Mouse (Mus musculus): Measurements from ENCODE around the gene Bcan. TPM values are rescaled to one million over a fixed set of nuclear protein-coding genes. Genes with fewer than 3 reads are reported as not detected.

Bcan gene
- polyA plus RNA-seq, 1 experiment: 0.23 TPM

DNA sequence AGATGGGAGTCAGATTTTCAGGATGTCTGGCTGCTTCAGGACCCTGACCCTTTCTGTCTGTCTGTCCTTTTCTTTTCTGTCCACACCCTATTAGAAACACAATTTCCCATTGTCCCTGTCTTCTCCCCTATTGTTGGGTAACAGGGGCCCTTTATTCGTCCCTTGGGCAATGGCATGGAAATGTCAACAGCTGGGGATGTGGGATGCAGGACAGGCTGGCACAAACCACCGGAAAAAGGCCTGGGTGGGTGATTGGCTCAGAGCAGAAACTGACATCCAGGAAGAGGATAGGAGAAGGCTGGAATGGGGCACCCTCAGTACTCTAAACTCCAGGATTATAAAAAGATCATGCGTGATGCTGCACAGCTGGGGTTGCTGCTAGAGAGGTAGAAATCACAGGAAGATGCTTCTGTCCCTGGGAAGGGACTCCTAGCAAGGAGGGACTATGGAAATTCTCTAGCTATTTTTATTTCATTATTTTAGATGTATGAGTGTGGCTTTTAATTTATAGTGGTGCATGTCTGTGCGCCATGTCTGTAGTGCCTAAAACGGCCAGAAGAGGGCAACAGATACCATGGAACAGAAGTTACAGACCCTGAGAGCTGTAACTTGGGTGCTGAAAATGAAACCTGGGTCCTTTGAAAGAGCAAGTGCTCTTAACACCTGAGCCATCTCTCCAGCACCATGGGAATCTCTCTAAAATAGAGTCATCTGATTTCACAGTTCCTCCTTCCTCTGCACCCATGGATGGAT is 27.6 kb upstream of the Bcan start, which contains the start of gene Hapln2:
TSS of gene Hapln2 (minus strand) at position 150 of the 753 bp plus-strand sequence.
- H3K27me3 ChIP-seq (ENCODE audit: control insufficient read depth, insufficient read depth, low read length): no peaks in the 10 kb centered on the region

DNA sequence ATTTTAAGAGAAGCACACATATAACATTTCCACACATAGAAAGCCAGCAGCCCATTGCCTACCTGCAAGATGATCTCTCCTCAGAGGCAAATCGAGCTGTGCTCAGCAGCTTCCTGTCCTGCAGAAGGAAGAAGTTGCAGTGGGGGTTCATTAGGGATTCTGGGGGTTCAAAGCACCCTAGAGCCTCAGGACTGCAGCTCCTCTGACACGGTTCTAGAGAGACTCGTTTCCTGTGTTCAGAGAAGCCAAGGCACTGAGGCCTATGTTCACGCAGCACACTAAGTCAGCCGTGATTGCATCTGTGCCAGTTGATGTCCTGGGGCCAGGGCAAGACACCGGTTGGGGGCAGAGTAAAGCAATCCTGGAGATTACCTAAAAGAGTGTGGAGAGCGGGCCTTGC is 26.8 kb upstream of the Bcan start:
- Histone ChIP-seq H3K36me3 (ENCODE audit: control insufficient read depth, insufficient read depth, low read length) (no peaks in the 10 kb centered on the region), H3K4me3 (ENCODE audit: control insufficient read depth, low read depth, low read length) (no peak overlapping the region), H3K27ac (ENCODE audit: control insufficient read depth, insufficient read depth, low read depth, low read length) (no peak overlapping the region), H3K27me3 (ENCODE audit: control insufficient read depth, insufficient read depth, low read length) (no peaks in the 10 kb centered on the region), H3K4me1 (ENCODE audit: control insufficient read depth, insufficient read depth, low read length) (peaks cover 20% of the 10 kb centered on the region)
- TF ChIP-seq CTCF (IDR thresholded peaks at IDR 0.05; ENCODE audit: control insufficient read depth, insufficient read depth, insufficient replicate concordance, low read depth, low read length) (no peak), POLR2A (IDR thresholded peaks at IDR 0.05; ENCODE audit: control insufficient read depth, low read depth, low read length) (no peak)

More for the DNA sequence above, 27.6 kb upstream of the Bcan start, which contains the start of gene Hapln2:
- no peak within 1 kb of the TSS for H3K27ac ChIP-seq (ENCODE audit: control insufficient read depth, insufficient read depth, low read depth, low read length)
- no peaks in the 10 kb centered on the region for H3K36me3 ChIP-seq (ENCODE audit: control insufficient read depth, insufficient read depth, low read length)
- peaks cover 18% of the 10 kb centered on the region for H3K4me1 ChIP-seq (ENCODE audit: control insufficient read depth, insufficient read depth, low read length)
- no peak within 1 kb of the TSS for H3K4me3 ChIP-seq (ENCODE audit: control insufficient read depth, low read depth, low read length)
- no peak for TF ChIP-seq POLR2A (IDR thresholded peaks at IDR 0.05; ENCODE audit: control insufficient read depth, low read depth, low read length)
- no peak for TF ChIP-seq CTCF (IDR thresholded peaks at IDR 0.05; ENCODE audit: control insufficient read depth, insufficient read depth, insufficient replicate concordance, low read depth, low read length)

DNA sequence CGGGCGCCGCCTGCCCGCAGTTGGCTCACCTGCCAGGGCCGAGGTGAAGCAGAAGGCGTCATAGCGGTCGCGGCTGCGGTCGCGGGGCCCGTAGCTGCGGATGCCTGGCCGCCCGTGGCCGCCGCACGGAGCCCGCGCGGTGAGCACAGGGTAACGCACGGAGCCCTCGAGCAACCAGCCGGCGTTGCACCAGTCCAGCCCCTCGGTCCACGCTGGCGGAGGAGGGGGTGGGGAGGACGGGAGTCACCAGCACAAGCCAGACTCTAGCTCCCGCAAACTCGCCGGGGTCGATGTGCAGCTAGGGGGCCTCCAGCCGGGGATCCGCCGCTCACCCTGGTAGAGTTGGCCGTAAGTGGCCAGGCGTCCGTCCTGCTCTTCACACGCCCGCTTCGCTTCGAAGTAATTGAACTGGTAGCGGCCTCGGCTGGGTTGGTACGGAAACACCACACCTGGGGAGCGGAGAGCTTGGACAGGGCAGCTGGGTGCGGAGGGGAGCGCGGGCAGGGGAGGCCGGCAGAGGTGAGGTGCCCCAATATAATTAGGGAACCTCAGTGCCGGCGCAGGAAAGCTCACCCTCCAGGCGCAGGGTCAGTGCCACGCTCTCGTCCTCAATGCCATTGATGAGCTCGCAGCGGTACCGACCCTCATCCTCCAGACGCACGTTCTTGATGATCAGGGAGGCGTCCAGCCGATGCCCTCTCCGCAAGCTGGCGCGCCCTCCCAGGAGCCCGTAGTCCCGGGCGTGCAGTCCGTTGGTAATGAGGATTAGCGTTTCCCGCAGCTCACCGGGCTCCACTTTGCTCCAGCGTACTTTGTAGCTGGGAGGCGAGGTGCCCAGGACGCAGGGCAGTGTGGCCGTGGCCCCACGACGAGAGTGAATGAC is 23.4 kb upstream of the Bcan start:
- H3K4me1 ChIP-seq (ENCODE audit: control insufficient read depth, insufficient read depth, low read length): peaks cover 17% of the 10 kb centered on the region
- H3K27me3 ChIP-seq (ENCODE audit: control insufficient read depth, insufficient read depth, low read length): no peaks in the 10 kb centered on the region
- TF ChIP-seq POLR2A (IDR thresholded peaks at IDR 0.05; ENCODE audit: control insufficient read depth, low read depth, low read length) (no peak), CTCF (IDR thresholded peaks at IDR 0.05; ENCODE audit: control insufficient read depth, insufficient read depth, insufficient replicate concordance, low read depth, low read length) (no peak)
- peak overlapping the region; percentile 86 for H3K4me3 ChIP-seq (ENCODE audit: control insufficient read depth, low read depth, low read length)
- H3K36me3 ChIP-seq (ENCODE audit: control insufficient read depth, insufficient read depth, low read length): no peaks in the 10 kb centered on the region
- no peak overlapping the region for H3K27ac ChIP-seq (ENCODE audit: control insufficient read depth, insufficient read depth, low read depth, low read length)

DNA sequence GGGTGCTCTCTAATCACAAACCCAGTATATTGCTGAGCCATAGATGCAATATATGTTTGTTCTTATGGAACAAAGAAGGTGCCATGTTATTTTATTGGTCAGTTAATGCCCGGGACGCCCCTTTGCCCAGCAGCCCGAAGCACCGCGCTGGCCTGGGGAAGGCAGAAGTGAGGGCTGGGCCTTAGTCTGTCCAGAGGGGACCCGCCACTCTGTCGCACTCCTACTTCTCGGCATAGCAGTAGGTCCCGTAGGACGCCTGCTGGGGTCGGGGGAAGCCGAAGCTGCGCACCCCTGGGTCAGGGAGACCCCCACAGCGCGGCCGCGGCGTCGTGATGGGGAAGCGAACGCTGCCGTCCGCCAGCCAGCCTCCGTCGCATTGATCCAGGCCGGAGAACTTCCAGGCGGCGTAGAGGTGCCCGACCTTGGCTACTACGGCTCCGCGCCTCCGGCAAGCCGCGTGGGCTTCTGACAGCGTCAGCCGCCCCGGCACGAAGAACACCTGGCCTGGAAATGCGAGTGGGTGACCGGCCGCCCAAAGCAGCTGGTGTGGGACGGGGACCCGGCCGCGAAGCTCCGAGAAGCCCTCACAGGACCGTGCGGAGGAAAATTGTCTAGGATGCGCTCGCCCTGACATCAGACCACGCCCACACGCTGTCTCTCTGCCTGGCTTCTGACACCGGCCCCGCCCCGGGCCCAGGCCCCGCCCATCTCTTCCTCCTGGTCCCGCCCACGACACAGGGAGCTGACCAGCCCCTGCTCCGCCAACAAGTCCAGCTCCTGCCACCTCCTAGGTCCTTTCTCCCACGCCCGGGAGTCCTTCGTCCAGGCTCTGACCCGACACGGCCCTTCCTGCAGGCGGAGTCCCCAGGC is 22.5 kb upstream of the Bcan start:
- Histone ChIP-seq H3K4me3 (ENCODE audit: control insufficient read depth, low read depth, low read length) (peak overlapping the region; percentile 86), H3K27me3 (ENCODE audit: control insufficient read depth, insufficient read depth, low read length) (no peaks in the 10 kb centered on the region), H3K4me1 (ENCODE audit: control insufficient read depth, insufficient read depth, low read length) (peaks cover 17% of the 10 kb centered on the region), H3K27ac (ENCODE audit: control insufficient read depth, insufficient read depth, low read depth, low read length) (no peak overlapping the region), H3K36me3 (ENCODE audit: control insufficient read depth, insufficient read depth, low read length) (no peaks in the 10 kb centered on the region)
- TF ChIP-seq POLR2A (IDR thresholded peaks at IDR 0.05; ENCODE audit: control insufficient read depth, low read depth, low read length) (no peak; the same call in 1 of the 2 replicates), CTCF (IDR thresholded peaks at IDR 0.05; ENCODE audit: control insufficient read depth, insufficient read depth, insufficient replicate concordance, low read depth, low read length) (no peak)

DNA sequence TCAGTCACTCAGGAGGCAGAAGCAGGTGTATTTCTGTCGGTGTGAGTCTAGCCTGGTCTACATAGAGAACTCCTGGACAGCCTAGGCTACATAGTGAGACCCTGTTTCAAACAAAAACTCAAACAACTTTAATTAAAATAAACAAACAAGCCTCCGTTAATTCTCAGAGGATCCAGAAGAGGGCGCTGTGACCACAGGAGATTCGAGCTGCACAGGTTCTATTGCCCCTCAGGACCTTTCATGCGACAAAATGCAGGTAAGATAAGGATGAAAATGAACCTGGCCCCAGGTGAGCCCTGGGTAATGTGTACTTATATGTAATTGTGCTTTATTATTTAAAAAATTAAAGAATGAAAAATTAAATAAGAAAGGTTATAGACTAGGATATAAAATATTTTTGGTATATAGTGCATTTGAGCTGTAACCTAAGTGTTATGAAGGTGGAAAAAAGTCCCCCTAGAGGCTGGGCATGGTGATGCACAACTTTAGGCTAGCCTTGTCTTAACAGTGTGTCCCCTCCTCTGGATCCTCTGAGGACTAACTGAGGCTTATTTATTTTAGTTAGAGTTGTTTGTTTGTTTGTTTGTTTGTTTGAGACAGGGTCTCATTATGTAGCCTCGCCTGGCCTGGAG is 10.7 kb upstream of the Bcan start:
- TF ChIP-seq POLR2A (IDR thresholded peaks at IDR 0.05; ENCODE audit: control insufficient read depth, low read depth, low read length) (no peak), CTCF (IDR thresholded peaks at IDR 0.05; ENCODE audit: control insufficient read depth, insufficient read depth, insufficient replicate concordance, low read depth, low read length) (peak; percentile 57; the same call in 1 of the 2 replicates)
- no peaks in the 10 kb centered on the region for H3K36me3 ChIP-seq (ENCODE audit: control insufficient read depth, insufficient read depth, low read length)
- peaks cover 4% of the 10 kb centered on the region; the same call in 1 of the 2 replicates for H3K4me1 ChIP-seq (ENCODE audit: control insufficient read depth, insufficient read depth, low read length)
- H3K27ac ChIP-seq (ENCODE audit: control insufficient read depth, insufficient read depth, low read depth, low read length): no peak overlapping the region
- H3K4me3 ChIP-seq (ENCODE audit: control insufficient read depth, low read depth, low read length): no peak overlapping the region
- H3K27me3 ChIP-seq (ENCODE audit: control insufficient read depth, insufficient read depth, low read length): no peaks in the 10 kb centered on the region
